Mouse (Mus musculus): Measurements from ENCODE around the gene Pdlim7.

Pdlim7 gene

GRCm38 (mm10) chr13:55513111-55513748 is at the start of gene Pdlim7:
TSS of gene Pdlim7 (minus strand) at chr13:55513676.
- DNase-seq (ENCODE audit: low read depth in 1 of 2, low spot score in 2 of 2): peak; percentile 49 to 78

GRCm38 (mm10) chr13:55557499-55557898 is 44.0 kb upstream of the Pdlim7 start:
- DNase-seq (ENCODE audit: low read depth in 1 of 2, low spot score in 2 of 2): no peak

- no peak for DNase-seq (ENCODE audit: low read depth in 1 of 2, low spot score in 2 of 2)
Observed at GRCm38 (mm10) chr13:55555921-55556320, 42.4 kb upstream of the Pdlim7 start.

- DNase-seq (ENCODE audit: low read depth in 1 of 2, low spot score in 2 of 2): no peak
Observed at GRCm38 (mm10) chr13:55549061-55549460, 35.6 kb upstream of the Pdlim7 start.

- no peak for DNase-seq (ENCODE audit: low read depth in 1 of 2, low spot score in 2 of 2)
Observed at GRCm38 (mm10) chr13:55548426-55548825, 35.0 kb upstream of the Pdlim7 start.

GRCm38 (mm10) chr13:55547916-55548315 is 34.4 kb upstream of the Pdlim7 start:
- no peak for DNase-seq (ENCODE audit: low read depth in 1 of 2, low spot score in 2 of 2)

GRCm38 (mm10) chr13:55544792-55545191 is 31.3 kb upstream of the Pdlim7 start:
- no peak for DNase-seq (ENCODE audit: low read depth in 1 of 2, low spot score in 2 of 2)

- no peak for DNase-seq (ENCODE audit: low read depth in 1 of 2, low spot score in 2 of 2)
Observed at GRCm38 (mm10) chr13:55543447-55543846, 30.0 kb upstream of the Pdlim7 start.

GRCm38 (mm10) chr13:55542891-55543290 is 29.4 kb upstream of the Pdlim7 start:
- DNase-seq (ENCODE audit: low read depth in 1 of 2, low spot score in 2 of 2): no peak

- no peak for DNase-seq (ENCODE audit: low read depth in 1 of 2, low spot score in 2 of 2)
Observed at GRCm38 (mm10) chr13:55540933-55541332, 27.5 kb upstream of the Pdlim7 start.

- DNase-seq (ENCODE audit: low read depth in 1 of 2, low spot score in 2 of 2): peak; percentile 98
Observed at GRCm38 (mm10) chr13:55536194-55537175, 23.0 kb upstream of the Pdlim7 start, which contains the start of gene Ddx41. TSS of gene Ddx41 (minus strand) at chr13:55536658.

GRCm38 (mm10) chr13:55535796-55536193 is 22.3 kb upstream of the Pdlim7 start:
- DNase-seq (ENCODE audit: low read depth in 1 of 2, low spot score in 2 of 2): no peak

GRCm38 (mm10) chr13:55535191-55535590 is 21.7 kb upstream of the Pdlim7 start:
- no peak for DNase-seq (ENCODE audit: low read depth in 1 of 2, low spot score in 2 of 2)

- DNase-seq (ENCODE audit: low read depth in 1 of 2, low spot score in 2 of 2): no peak
Observed at GRCm38 (mm10) chr13:55529198-55529915, 15.9 kb upstream of the Pdlim7 start, which contains the start of gene Dok3. TSS of gene Dok3 (minus strand) at chr13:55529296.

GRCm38 (mm10) chr13:55527834-55528772 is 14.6 kb upstream of the Pdlim7 start:
- DNase-seq (ENCODE audit: low read depth in 1 of 2, low spot score in 2 of 2): peak in 1 of 2 experiments; percentile 53

GRCm38 (mm10) chr13:55527212-55527611 is 13.7 kb upstream of the Pdlim7 start:
- no peak for DNase-seq (ENCODE audit: low read depth in 1 of 2, low spot score in 2 of 2)

GRCm38 (mm10) chr13:55525733-55526553 is 12.5 kb upstream of the Pdlim7 start:
- no peak for DNase-seq (ENCODE audit: low read depth in 1 of 2, low spot score in 2 of 2)

- no peak for DNase-seq (ENCODE audit: low read depth in 1 of 2, low spot score in 2 of 2)
Observed at GRCm38 (mm10) chr13:55523951-55524600, 10.6 kb upstream of the Pdlim7 start.

- no peak for DNase-seq (ENCODE audit: low read depth in 1 of 2, low spot score in 2 of 2)
Observed at GRCm38 (mm10) chr13:55523278-55523677, 9.8 kb upstream of the Pdlim7 start.

Data from monocyte, adult 2 months (primary cell).